Mouse (Mus musculus) embryonic facial prominence, embryonic 14.5 days (tissue): ENCODE measurements around the gene Rerg. TPM values are rescaled to one million over a fixed set of nuclear protein-coding genes. Genes with fewer than 3 reads are reported as not detected.

Experiments used
- ATAC-seq: fragments of 200-750 bp; cut with Nextera tagmentation; 2 replicates; pipeline ENCODE4 v1.8.0; 2017; ENCODE audit warnings: low read depth, moderate number of reproducible peaks, moderate TSS enrichment
- DNase-seq: peaks from one replicate; pipeline ENCODE4 v3.0.0-alpha.2; 2015; ENCODE audit warnings: low spot score
- H3K27ac ChIP-seq: fragments of 300-500 bp; sonication (generic); replicated peaks from 2 replicates; pipeline ENCODE4 v1.5.1; 2014; ENCODE audit warnings: low read depth, mild to moderate bottlenecking, low read length, moderate library complexity
- H3K27me3 ChIP-seq: fragments of 300-500 bp; sonication (generic); replicated peaks from 2 replicates; pipeline ENCODE4 v1.6.1; 2014; ENCODE audit warnings: low read length; ENCODE audit not compliant: control insufficient read depth, insufficient read depth
- H3K36me3 ChIP-seq: fragments of 300-500 bp; sonication (generic); 2 replicates; pipeline ENCODE4 v1.6.1; 2014; ENCODE audit warnings: low read length, mixed read lengths; ENCODE audit not compliant: control insufficient read depth, insufficient read depth
- H3K4me1 ChIP-seq: fragments of 300-500 bp; sonication (generic); 2 replicates; pipeline ENCODE4 v1.6.1; 2014; ENCODE audit warnings: antibody characterized with exemption, low read length; ENCODE audit not compliant: control insufficient read depth, insufficient read depth
- H3K4me2 ChIP-seq: fragments of 300-500 bp; sonication (generic); 2 replicates; pipeline ENCODE4 v1.6.1; 2014; ENCODE audit warnings: low read depth, mild to moderate bottlenecking, low read length, moderate library complexity, mixed read lengths
- H3K4me3 ChIP-seq: fragments of 300-500 bp; sonication (generic); 2 replicates; pipeline ENCODE4 v1.5.1; 2014; ENCODE audit warnings: low read depth, mild to moderate bottlenecking, low read length
- H3K9ac ChIP-seq: fragments of 300-500 bp; sonication (generic); 2 replicates; pipeline ENCODE4 v1.6.1; 2014; ENCODE audit warnings: low read depth, mild to moderate bottlenecking, low read length, moderate library complexity, mixed read lengths
- H3K9me3 ChIP-seq: fragments of 300-500 bp; sonication (generic); 2 replicates; pipeline ENCODE4 v1.6.1; 2016; ENCODE audit warnings: low read length; ENCODE audit not compliant: control insufficient read depth
- WGBS: fragments of 180-500 bp; shearing (Covaris S2); extraction: QIAGEN DNeasy Blood & Tissue Kit; methylation state at CpG from one replicate; pipeline ENCODE4 v1.1.7; 2014; 5-methylcytosine and 5-hydroxymethylcytosine counted together
- polyA plus RNA-seq: library from polyadenylated mRNA; unstranded; fragments of >200 nt; fragmentation: Nextera tagmentation; extraction: Ambion mirVana; gene quantifications from 2 replicates; pipeline ENCODE4 v1.2.1, GENCODE M21; 2014

Gene Rerg
- polyA plus RNA-seq, 1 experiment from 2014 or later, result 26.0 TPM

DNA sequence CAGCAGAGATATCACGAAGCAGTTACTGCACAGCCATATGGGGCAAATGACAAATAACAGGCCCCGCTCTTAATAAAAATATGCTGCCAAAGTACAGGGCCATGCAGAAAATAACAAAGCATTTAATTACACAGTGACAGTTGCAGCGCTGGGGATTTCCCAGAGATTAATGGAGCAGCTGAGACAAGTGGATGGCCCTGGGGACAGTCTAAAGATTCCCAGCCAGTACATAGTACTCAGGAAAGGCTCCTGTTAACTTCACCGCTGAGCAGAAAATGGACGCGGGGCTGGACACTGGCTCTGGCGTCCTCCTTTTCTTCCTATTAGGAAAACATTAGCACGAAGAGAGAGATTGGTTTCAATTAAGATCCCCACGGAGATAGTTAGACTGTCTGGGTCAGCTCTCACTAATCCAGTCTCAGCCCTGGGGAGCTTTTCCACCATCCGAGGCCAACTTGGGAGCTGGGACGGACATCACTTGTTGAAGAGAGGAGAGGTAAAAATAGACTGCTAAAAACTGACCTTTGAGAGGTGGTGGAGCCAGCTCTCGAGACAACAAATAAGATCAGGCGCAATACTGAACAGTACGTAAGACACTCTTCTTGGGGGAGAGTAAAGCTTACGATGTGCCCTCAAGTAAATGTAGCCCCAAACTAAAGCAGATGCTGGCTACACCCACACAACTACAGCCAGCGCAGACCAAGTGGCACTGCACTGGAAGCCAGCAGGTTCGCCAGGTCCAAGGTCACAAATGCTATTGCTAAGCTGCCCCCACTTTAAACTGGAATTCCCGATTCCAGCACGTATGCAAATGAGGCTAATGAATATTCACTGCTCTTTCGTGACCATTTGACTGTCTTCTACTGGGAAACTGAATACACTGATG lies 34.5 kb downstream of the Rerg start:
- WGBS, result 31% methylated on average over 20 of the region's 20 CpGs
- 0 out of 2 replicates have a peak overlapping the region, but pooled peaks have one; percentile 17 for H3K27ac ChIP-seq
- DNase-seq, result peak; percentile 76

DNA sequence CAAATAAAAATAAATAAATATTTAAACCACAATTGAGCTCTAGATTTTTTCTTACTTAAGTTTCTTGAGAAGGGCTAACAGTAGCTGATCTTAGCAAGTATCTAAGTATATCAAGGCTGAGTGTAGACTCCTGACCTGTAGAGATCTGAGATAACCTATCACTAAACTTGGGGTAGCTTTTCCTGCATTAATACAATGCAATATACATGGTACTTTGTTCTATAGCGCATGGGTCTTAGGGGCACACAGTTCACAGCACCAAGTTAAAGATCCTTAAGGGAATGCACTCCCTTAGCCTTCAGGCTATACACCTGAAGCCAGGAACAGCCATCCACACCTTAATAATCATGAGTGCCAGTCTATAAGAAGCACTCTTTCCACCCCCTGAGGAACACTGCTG lies 38.5 kb downstream of the Rerg start:
- peaks cover 20% of the 10 kb centered on the region for H3K4me1 ChIP-seq
- WGBS, result 88% methylated on average over 1 of the region's 1 CpGs
- ATAC-seq, result no peak

More for the DNA sequence above, 34.5 kb downstream of the Rerg start:
- Histone ChIP-seq H3K4me3 (no peak overlapping the region), H3K9me3 (no peaks in the 10 kb centered on the region), H3K4me1 (peaks cover 18% of the 10 kb centered on the region), H3K27me3 (no peaks in the 10 kb centered on the region), H3K4me2 (peak overlapping the region; percentile 3; the same call in 1 of the 2 replicates), H3K9ac (0 out of 2 replicates have a peak overlapping the region, but pooled peaks have one; percentile 32), H3K36me3 (no peaks in the 10 kb centered on the region)
- peak; percentile 86 for ATAC-seq

DNA sequence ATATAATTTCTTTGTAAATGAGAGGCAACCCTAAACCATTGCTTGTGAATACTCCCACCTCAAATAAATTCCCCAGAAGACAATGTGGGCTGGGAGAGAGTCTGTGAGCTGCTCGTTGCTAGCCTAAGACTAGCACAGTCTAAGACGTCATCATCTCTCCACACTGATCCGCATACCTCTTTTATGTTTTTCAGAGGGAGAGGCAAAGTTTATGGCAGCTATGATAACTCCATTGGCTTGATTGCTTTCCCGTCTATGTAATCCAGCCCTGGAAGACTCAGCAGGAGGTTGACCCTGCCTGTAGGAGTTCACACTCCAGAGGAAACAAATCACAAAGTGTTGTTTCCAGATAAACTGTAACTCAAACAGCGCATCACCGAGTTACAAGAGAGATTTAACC lies 38.9 kb downstream of the Rerg start:
- Histone ChIP-seq H3K36me3 (no peaks in the 10 kb centered on the region), H3K27ac (no peak overlapping the region), H3K4me3 (no peak overlapping the region), H3K9ac (no peak overlapping the region), H3K27me3 (no peaks in the 10 kb centered on the region), H3K9me3 (no peaks in the 10 kb centered on the region), H3K4me1 (peaks cover 24% of the 10 kb centered on the region), H3K4me2 (no peak overlapping the region)
- ATAC-seq (no peak), DNase-seq (no peak)
- WGBS, result 57% methylated on average over 6 of the region's 6 CpGs

More for the DNA sequence above, 38.5 kb downstream of the Rerg start:
- Histone ChIP-seq H3K27me3 (no peaks in the 10 kb centered on the region), H3K9ac (no peak overlapping the region), H3K36me3 (no peaks in the 10 kb centered on the region), H3K27ac (no peak overlapping the region), H3K4me2 (no peak overlapping the region), H3K9me3 (no peaks in the 10 kb centered on the region), H3K4me3 (no peak overlapping the region)
- no peak for DNase-seq

DNA sequence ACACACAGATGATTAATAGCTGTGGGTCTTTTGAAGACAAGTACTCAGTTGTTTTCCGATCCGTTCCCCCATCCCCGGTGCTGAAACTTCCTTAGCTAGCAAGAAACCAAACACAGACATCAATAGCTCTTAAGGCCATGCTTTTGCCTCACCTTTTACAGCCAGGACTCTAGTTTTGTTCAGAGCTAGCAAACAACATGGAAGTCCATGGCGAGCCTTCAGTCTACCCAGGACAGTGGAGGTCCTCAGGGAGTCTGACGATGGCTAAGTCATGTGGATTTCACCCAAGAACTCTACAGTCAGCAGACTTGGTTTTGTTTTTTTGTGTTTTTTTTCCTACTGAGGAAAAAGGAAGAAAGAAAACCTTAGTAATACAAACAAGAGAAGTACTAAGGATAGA lies 43.4 kb downstream of the Rerg start:
- Histone ChIP-seq H3K4me1 (peaks cover 18% of the 10 kb centered on the region), H3K4me3 (no peak overlapping the region), H3K9me3 (no peaks in the 10 kb centered on the region), H3K27me3 (no peaks in the 10 kb centered on the region), H3K4me2 (no peak overlapping the region), H3K27ac (peak overlapping the region; percentile 39), H3K36me3 (no peaks in the 10 kb centered on the region), H3K9ac (no peak overlapping the region)
- 52% methylated on average over 5 of the region's 5 CpGs for WGBS
- ATAC-seq (no peak), DNase-seq (no peak)

DNA sequence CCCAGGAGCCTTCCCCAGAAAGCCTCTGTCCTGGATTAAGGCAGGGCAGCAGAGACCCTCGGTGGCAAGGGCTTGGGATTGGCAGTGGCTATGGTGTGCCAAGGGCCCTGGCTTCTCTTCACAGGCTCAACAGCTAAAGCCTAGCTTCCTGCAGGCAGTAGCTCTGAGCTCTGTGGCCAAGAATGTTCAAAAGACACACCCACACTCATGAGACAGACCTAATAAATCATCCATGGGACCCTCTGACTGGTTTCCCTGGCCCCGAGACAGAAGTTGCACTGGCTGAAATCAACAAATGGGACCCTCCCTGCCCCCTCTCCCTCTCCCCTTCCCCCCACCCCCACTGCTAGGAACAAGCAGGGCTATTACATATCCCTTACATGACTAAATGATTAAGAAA lies 44.1 kb downstream of the Rerg start:
- Histone ChIP-seq H3K36me3 (no peaks in the 10 kb centered on the region), H3K4me1 (peaks cover 18% of the 10 kb centered on the region), H3K9me3 (no peaks in the 10 kb centered on the region), H3K4me2 (no peak overlapping the region), H3K9ac (no peak overlapping the region), H3K27ac (peak overlapping the region; percentile 44), H3K4me3 (no peak overlapping the region), H3K27me3 (no peaks in the 10 kb centered on the region)
- 38% methylated on average over 2 of the region's 2 CpGs for WGBS
- ATAC-seq, result peak; percentile 30; the same call in 1 of the 2 replicates
- peak; percentile 53 for DNase-seq

DNA sequence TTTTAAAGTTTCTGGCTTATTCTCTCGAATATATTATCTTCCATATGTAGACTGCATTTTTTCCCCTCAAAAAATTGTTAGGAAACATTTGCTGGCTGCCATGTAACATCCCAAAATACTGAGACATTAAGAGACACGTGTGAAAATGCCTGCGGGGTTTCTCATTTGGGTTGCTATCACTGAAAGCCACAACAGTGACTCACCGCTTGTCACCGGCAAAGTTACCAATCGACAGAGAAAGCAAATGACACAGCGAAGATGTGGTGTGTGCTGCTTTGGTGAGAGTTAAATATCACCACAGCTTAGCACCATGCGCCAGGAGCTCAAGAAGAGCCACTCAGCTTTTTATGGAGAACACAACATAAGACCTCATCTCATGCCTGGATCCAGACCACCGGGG lies 44.9 kb downstream of the Rerg start:
- no peak for DNase-seq
- H3K4me3 ChIP-seq, result no peak overlapping the region
- no peaks in the 10 kb centered on the region for H3K9me3 ChIP-seq
- H3K4me2 ChIP-seq, result no peak overlapping the region
- no peak for ATAC-seq
- H3K4me1 ChIP-seq, result peaks cover 18% of the 10 kb centered on the region
- H3K27me3 ChIP-seq, result no peaks in the 10 kb centered on the region
- H3K36me3 ChIP-seq, result no peaks in the 10 kb centered on the region
- no peak overlapping the region for H3K9ac ChIP-seq
- no peak overlapping the region for H3K27ac ChIP-seq
- WGBS, result 74% methylated on average over 9 of the region's 9 CpGs

DNA sequence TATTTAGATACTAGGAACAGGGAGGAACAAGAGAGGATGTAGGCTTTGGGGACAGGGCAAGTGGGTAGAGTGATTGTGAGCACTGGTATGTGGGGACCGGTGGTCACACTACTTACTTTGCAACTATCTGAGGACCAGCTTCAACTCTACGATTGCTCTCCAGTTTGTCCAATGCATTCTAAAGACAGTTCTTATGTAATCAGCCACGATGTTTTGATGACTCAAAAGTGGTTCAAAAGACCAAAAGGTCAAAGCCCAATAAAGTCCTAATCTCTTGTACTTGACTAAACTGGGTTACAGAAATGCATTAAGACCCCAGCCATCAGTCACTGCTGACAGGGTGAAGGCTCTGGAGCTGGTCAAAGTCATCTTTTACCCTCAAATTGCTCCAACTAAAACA lies 45.3 kb downstream of the Rerg start:
- no peak overlapping the region for H3K4me2 ChIP-seq
- DNase-seq, result no peak
- H3K4me3 ChIP-seq, result no peak overlapping the region
- H3K9ac ChIP-seq, result no peak overlapping the region
- no peaks in the 10 kb centered on the region for H3K36me3 ChIP-seq
- 80% methylated on average over 3 of the region's 3 CpGs for WGBS
- H3K27ac ChIP-seq, result no peak overlapping the region
- peaks cover 18% of the 10 kb centered on the region for H3K4me1 ChIP-seq
- H3K27me3 ChIP-seq, result no peaks in the 10 kb centered on the region
- no peaks in the 10 kb centered on the region for H3K9me3 ChIP-seq
- no peak for ATAC-seq

DNA sequence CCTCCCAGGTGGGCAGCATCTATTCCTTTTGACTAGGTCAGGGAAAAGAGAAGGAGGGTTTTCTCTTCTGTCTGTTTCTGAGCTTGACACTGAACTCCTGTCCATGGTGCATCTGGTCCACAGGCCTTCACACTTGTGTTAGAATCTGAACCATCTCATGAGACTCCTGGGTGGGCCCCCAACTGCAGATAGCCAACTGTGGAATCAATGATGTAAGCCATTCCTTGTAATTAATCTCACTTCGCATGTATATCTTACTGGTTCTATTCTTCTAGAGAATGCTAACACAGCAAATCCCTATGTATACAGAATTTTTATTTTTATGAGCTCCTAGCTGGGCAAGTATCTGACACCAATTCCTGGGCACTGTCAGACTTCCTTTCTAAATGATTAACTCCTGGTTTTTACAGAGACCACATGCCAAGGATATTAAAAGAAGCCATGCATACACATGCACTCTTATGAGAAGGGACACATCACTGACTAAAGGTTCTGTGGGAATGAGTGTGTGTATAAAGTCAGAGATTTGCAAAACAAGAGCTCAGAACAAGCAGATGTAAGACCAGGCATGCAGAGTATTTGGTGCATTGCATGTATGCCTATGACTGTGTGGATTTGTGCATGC lies 53.3 kb downstream of the Rerg start:
- DNase-seq, result no peak
- no peak overlapping the region for H3K27ac ChIP-seq

More for the DNA sequence above, 53.3 kb downstream of the Rerg start:
- Histone ChIP-seq H3K36me3 (no peaks in the 10 kb centered on the region), H3K4me1 (0 out of 2 replicates have a peak, but pooled peaks cover 2% of the 10 kb centered on the region), H3K9ac (no peak overlapping the region), H3K4me2 (no peak overlapping the region), H3K9me3 (no peaks in the 10 kb centered on the region), H3K27me3 (no peaks in the 10 kb centered on the region), H3K4me3 (no peak overlapping the region)
- WGBS, result 70% methylated on average over 1 of the region's 1 CpGs
- ATAC-seq, result no peak
